Mouse (Mus musculus) mature B cell (primary cell): Measurements from ENCODE around the gene Ankk1.

Experiments
- in situ Hi-C: fragments of 300-500 bp; cut with MboI; formaldehyde crosslinking; loops from 2 replicates; pipeline ENCODE4 v1.14.3; 2019

Ankk1 gene

DNA sequence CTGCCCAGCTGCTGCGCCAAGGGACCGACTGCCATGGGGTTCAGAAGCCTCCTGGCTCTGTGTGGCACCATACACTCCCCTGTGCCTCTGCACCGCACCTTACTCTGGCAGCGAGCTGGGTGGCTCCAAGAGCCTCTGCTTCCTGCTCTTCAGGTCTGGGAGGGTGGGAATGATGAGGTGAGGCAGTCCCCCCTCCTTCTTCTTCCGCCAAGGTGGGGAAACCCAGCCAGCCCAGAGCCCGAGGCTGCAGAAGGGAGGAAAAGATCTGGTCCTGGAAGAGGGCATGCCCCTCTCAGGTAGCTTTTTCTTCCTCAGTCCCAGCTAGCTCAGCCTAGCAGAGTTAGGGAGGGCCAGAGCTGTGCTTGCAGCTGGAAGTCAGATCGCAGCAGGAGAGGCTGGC lies at the start of gene Ankk1:
Ankk1 (minus strand) TSS at position 101 of the 400 bp plus-strand sequence.
- in situ Hi-C loops = no loop called here

DNA sequence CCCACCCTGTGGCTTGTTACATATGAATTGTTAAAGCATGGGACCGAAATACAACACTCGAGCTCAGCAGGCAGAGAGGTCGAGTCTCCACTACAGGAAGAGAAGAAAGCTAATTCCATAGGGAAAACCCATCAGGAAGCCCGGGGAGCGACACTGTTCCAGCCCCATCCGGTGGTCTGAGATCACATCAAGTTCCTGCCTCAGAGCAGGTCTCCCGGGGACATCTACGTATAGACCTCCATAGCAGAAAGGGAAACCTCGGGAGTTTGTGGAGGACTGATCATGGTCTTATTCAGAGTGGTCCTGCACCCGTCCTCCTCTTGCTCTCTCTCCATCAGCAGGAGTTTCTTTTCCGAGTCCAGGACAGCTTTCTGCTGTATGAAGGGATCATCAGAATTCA lies 45.3 kb upstream of the Ankk1 start:
- in situ Hi-C loops = no loop called here

DNA sequence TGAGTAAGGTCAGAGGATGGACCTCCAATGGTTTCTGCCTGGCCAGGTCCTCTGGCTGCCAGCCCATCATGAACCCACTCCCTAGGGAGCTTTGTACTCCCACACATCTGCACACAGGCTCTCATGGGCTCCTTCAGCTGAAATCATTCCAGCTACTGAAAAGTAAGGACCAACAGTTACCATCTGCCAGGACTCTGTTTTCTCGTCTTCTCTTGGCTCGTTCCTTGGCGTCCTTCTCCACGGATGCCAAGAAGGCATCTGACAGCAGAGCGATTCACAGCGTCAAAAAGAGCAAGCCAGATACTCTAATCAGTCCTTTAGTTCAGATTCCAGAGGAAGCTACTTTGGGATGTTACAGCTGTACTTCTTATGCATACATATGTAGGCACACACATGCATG lies 44.1 kb upstream of the Ankk1 start:
- in situ Hi-C loops = no loop called here

DNA sequence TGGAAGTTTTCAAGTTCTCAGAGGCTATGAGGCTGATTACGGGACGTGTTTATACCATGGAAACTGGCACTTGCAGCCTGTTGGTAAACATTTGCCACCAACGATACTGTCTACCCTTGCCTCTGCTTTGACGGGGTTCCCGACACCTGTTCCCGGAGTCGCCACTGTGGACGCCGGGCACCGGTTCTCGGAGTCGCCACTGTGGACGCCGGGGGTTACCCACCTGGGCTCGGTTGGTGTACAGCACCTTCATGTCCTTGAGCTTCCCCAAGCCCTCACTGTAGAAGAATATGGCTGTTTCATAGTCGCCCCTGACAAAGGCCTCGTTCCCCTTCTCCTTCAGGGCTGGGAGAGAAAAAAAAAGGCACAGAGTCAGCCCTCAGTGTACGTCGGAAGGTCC lies 43.2 kb upstream of the Ankk1 start:
- in situ Hi-C loops = no loop called here

DNA sequence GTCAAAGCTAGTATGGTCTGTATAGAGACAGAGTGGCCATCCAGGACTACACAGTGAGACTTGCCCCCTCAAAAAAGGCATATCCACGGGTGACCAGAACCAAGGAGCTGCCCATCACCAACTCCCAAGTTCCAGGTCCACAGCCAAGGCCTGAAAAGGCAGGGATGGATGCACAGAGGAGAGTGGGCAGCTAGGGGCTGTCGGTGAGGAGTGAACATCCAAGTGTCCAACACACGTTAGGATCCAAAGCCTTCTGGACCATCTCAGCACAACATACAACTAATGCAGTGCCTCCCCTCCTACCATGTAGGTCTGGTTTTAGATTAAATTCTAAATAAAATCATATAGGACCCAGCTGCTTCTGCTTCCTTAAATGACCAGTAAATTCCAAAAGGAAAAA lies 29.3 kb upstream of the Ankk1 start:
- in situ Hi-C loops = no loop called here

DNA sequence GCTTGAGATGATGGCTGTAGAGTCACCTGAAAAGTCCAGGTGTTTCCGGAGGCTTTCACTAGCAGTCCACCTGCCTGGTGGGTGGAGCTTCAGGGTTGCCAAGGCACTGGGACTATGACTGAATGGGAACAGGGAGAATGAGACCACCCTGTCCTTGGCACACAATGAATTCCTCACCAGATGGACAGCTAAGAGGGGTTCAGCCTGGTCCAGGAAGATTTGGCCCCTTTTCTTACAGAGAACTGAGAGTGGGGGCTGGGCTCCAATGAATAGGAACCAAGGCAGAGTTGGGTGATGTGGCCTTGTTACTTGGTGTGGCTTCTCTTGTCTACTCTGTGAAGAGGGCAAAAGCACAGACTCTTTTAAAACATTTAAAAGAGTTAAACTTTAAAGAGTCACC lies 25.6 kb upstream of the Ankk1 start:
- in situ Hi-C loops = no loop called here

DNA sequence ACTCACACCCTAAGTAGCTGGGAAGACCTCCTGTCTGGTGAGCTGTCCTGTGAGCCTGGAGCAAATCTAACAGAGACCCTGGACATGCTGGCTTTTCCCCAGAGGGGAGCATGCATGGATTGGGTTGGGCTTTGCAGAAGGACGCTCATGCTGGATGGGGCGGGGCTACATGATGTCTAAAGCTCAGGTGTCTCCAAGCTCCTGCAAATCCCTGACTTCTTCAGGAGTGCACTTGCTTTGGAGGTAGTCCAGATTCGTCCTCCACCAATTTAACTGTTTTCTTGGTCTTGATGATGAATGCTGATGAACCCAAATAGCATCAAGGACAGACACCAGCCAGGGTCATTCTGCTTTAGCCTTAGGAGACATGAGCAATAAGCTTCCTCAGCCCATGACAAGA lies 23.7 kb upstream of the Ankk1 start:
- in situ Hi-C loops = no loop called here

DNA sequence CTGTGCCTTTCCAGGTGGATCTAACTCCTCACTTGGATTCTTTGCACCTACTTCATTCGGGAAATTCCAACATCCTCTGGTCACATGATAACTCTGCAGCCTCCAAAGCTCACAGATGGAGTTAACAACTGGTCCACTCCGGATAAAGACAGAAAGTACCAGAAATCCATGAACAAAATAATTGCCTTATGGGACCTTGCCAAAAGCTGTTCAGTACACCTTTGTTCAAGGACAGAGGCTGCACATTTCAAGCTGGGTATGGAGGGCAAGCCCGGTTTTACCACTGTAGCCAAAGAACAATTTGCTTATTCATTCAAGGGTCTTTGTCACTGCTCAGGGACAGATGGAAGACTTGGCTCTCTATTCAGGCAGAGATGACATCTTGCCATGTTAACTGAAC lies 15.8 kb upstream of the Ankk1 start:
- in situ Hi-C loops = no loop called here

DNA sequence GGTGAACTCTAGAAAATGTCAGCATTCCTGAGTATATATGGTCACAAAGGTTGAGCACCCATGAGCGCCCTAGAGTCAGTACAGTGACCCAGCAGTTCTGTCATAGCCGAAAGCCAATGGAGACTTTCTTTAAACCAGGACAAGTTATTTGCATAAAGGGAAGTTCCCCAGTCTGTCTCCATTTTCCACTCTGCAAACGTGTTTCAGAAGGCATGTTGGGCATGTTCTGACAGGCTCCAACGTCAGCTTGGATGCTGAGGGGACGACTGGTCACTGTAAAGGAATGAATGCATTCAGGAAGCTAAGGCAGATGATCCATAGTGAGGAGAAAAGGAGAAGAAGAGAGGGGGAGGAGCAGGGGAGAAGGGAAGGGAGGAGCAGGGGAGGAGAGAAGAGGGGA lies 657 bp upstream of the Ankk1 start:
- in situ Hi-C loops = no loop called here

DNA sequence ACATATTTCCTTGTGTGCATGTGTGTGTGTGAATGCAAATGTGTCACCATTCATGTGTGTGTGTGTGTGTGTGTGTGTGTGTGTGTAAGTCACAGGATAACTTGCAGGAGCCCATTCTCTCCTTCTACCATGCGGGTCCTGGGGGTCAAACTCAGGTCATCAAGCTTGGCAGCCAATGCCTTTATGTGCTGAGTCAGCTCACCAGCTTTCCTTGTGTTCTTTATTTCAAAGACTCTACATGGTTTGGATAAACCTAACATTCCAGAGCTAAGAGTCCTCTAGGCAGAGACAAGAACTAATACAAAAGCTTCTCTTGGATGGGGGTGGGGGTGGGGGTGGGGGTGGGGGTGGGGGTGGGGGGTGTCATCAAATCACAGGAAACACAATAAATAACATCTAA lies 1.2 kb downstream of the Ankk1 start:
- in situ Hi-C loops = no loop called here

DNA sequence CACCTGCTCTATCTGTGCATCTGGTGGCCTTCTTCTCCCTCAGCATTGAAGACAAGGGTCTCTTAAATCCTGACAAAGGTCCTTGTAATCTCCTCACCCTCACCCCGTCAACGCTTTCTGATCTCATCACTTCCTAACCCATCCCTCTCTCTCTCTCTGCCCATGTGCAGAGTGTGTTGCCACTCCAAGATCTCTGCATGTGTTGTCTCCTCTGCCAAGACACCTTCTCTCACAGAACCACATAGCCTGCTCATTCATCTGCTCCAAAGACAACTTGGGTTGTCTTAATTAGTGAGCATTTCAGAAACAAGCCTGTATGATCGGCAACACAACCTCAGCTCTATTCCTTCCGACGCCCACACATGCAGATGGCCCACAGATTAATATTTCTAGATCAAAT lies 3.0 kb downstream of the Ankk1 start:
- in situ Hi-C loops = no loop called here

DNA sequence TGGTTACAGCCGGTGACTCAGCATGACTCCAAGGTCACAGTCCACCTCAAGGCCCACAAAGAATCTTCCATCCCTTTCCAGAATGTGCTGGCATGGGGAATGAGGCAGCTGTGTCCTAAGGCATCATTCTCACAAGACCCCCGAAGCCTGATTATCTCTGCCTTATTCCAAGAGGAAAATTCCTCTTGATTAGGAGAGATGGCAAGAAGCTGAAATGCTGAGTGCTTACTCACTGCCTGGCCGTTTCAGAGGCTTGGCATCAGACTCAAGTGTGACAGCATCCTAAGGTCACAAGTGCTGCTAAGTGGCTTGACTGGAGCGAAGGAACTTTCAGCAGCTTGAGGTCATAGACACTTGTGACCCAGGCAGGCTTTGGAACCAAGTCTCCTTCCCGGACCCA lies 16.2 kb downstream of the Ankk1 start:
- in situ Hi-C loops = no loop called here

DNA sequence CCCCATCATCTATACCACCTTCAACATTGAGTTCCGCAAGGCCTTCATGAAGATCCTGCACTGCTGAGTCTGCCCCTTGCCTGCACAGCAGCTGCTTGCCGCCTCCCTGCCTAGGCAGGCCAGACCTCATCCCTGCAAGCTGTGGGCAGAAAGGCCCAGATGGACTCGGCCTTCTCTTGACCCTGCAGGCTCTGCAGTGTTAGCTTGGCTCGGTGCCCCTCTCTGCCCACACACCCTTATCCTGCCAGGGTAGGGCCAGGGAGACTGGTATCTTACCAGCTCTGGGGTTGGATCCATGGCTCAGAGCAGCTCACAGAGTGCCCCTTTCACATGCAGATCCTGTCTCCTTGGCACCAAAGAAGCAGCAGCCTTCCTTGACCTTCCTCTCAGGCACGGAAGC lies 19.8 kb downstream of the Ankk1 start:
- in situ Hi-C loops = no loop called here

DNA sequence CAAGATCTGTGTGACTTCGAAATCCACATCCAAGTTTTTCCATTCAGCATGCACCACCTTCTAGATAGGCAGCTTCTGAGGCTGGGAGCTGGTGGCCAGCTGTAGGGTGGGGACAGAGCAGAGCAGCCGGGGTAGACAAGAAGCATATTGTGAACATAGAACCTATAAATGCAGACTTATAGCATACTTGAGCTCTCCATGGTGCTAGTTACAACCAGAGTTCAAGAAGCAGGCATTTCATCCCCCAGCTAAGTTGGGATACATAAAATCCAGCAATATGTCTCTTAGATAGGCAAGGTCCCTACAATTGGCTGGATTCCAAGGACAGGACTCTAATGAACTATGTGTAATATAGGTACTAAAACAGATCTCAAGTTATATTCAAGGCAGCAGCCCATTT lies 23.1 kb downstream of the Ankk1 start:
- in situ Hi-C loops = no loop called here

DNA sequence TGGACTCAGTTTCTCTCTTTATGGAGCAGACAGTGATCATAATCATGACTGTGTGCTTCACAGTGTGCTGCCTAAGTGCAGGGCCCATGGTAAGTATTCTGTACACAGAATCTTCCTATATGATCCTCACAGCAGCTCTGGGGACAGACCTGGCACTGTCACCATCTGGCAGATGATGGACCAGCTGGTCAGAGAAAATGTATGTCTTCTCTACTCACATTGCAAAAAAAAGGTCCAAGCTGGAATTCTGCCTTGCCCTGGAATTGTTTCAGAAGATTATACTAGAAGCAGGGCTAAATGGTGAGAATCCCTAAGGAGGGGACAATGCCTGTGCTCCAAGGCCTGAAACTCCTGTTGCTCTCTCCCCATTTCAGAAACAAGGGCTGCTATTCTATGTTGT lies 30.8 kb downstream of the Ankk1 start:
- in situ Hi-C loops = no loop called here

DNA sequence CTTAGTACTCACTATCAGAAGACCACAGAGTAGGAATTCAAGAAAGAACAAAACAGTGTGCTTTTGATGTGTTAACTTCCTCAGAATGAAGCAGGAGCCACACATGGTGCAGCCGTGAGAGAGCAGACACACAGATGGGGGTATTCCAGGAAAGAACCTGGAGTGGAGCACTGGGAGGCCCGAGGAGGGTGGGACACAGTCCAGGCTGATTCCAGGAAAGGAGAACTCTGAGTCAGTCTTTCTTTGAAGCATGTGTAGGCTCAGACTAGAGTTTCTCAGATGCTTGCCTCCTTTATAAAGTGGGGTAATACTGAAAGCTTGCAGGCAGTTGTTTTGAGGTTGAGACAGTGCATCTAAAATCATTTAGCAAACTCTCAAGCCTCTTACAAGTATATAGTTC lies 34.6 kb downstream of the Ankk1 start:
- in situ Hi-C loops = no loop called here

DNA sequence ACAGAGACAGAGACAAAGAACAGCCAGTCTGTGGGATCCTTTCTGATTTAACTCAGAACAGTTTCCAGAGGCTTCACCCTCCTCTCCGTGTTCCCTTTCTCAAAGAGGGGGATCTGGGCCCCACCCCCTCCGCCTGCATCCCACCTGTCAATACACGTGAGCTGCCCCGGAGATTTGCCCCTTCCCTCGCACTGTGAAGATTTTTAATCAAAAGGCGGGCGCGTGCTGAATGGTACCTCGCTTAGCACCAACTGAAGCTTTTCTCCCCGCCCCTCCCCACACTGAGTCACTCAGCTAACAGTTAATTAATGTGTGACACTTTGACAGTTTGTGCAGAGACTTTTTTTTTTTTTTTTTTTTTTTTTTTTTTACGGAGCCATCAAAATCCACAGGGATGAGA lies 40.7 kb downstream of the Ankk1 start:
- in situ Hi-C loops = no loop called here

DNA sequence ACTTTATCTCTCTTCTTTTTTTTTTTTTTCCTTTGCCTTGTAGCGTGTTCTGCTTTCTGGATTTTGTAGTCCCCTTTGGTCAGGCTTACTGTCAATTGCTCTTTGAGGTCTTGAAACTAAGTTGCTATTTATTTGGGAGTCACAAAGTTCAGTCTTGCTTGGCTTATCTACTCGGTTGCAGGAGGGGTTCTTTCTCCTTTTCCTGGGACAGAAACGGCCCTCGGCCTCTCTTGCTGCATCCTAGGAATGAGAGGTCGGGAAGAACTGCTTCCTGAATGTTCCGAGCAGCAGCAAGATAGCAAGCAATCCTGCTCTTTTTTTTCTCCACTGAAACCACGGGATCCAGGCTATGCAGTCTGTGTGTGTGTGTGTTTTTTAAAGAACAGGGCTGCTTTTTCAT lies 41.5 kb downstream of the Ankk1 start:
- in situ Hi-C loops = no loop called here

DNA sequence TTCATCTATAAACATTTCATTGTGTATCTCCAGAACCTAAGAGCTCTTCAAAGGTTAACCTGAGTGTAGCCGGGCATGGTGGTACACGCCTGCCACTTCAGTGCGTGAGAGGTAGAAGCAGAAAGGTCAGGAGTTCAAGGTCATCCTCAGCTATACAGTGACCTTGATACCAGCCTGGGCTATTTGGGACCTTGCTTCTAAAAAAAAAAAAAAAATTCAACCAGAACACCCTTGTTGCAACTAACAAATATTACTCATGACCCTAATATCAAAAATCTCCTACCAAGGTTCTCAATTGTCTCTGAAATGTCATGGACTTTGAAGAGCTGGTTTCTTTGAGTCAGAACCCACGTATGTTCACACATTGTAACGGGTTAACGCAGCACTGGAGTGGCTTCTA lies 42.0 kb downstream of the Ankk1 start:
- in situ Hi-C loops = no loop called here

DNA sequence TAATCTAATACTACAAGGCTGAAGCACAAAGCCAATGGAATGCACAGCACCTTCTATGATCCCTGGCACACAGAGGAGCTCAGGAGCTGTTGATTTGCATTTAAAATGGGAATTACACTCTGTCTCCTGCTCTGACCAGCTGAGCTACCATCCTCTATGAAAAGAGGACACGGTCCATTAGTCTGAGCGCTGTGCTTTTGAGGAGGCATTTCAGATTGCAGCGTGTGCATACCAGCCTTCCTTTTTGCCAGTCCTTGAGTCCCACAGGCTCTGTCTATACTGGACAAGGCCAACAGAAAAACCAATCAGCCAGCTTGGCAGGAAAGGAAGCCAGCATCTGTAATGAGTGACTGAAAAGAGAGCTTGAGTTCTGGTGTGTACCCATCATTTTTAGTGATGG lies 42.8 kb downstream of the Ankk1 start:
- in situ Hi-C loops = no loop called here

DNA sequence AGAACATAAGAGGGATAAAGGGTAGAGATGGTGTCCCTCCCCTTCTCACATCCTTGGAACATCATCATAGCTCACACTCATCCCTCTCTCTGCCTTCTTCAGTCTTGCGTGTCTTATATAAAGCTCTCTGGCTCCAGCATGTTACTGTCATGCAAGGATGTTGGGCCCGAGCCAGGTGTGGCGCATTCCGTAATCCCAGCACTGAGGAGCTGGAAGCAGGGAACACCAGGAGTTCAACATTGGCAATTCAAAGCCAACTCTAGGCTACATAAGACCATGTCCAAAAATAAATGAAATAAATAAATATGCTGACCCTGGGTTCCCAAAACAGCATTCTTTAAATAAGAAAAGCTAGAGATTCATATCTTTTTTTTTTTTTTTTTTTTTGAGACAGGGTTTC lies 46.9 kb downstream of the Ankk1 start:
- in situ Hi-C loops = no loop called here

DNA sequence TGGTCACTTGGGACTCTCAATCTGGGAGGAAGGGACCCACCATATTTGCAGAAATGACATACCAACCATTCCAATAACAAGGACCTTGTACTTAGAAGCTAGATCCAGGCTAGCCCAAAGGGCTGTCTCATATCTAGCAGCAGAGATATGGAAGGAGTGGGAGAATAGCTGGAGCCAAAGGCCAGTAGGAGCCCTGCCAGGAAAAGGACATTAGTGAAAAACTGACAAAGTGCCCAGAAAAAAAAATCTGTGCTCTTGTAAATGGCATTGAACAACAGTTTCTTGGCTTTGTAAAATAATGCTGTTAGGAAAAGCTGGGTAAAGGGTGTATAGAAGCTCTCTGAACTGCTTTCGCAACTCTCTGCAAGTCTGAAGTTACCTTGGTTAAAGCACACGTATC lies 52.9 kb downstream of the Ankk1 start:
- in situ Hi-C loops = no loop called here

DNA sequence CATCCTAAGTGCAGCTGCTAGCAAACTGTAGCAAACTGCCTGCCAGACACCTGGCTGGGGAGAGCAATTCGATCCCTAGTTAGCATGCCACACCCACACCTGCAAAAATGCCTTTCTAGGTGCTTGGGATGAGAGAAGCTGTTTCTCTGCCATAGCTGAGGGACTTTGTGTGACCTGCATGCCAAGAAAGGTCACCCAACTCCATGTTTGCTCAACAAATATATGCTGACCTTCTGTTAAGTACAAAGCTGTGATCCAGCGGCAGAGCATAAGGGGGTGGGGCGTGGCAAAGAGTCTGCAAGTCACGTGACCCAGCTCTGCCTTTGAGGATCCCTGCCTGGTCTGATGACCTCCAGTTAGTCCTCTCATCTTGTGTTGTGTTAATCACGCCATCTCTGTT lies 61.1 kb downstream of the Ankk1 start:
- in situ Hi-C loops = no loop called here
